Mouse (Mus musculus) embryonic stem cell, embryonic (primary cell): ENCODE measurements at regions not wholly inside any gene's neighbourhood (a gene's known extent, or its start where the extent isn't known, plus 50 kb on each side); places are given as distances from the start of the nearest gene placed in this dataset.

Source experiments
- CTCF ChIA-PET, 4 experiments: fragments of 300-600 bp in 2 of 4; fragments of 350-600 bp in 2 of 4; sonication (Branson Sonifier 250); formaldehyde crosslinking; loops; one replicate each; lab custom pipeline; 2022; ENCODE audit warnings: inconsistent platforms in 2 of 4; lab: Charles Lee
- POLR2A ChIA-PET, 4 experiments: fragments of 300-600 bp in 2 of 4; fragments of 350-600 bp in 2 of 4; sonication (Branson Sonifier 250); formaldehyde crosslinking; loops; one replicate each; lab custom pipeline; 2022; ENCODE audit warnings: antibody characterized with exemption in 4 of 4, inconsistent platforms in 1 of 4; lab: Charles Lee

DNA sequence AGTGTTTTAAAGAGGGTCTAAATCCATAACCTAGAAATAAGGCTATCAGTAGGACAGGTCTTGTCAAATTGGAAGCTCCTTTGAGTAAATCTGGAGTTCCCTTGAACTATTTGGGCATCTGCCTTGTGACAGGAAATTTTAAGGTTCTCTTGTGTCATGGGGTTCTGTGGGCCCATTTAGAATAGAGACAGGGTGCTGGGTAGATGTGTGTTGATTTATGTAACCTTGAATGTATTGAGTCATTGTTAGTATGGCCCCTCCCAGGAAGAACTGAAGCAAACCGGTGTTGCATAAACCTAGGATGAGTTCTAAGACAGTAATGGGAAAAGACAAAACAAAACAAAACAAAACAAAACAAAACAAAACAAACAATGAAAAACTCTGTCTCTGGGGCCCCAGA, 1404.6 kb upstream of the Lrrc6 start:
- ChIA-PET POLR2A (interaction anchor here in 1 of 4 experiments (0.6 kb wide), 1 partner anchor 1002 kb away, joined by 3 read pairs; no protein-coding TSS in a partner anchor), CTCF (no interaction called here)

DNA sequence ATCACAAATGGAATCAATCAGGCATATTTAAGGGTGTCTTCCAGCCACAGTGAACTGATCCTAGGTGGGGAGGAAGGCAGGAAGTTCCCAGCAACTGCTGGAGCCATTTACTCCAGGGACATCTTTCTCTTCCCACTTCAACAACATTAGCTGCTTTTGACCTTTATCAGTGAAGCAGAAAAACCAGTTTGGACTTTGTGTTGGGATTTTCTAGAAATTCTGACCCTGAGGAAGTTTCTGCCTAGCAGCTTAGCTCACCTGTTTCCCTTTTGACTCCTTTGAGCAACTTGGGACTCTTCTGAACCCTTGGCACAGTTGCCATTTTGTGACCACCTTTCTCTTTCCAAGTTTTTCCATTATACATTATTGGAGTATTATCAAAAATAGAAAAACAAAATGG, 1403.9 kb upstream of the Lrrc6 start:
- ChIA-PET CTCF (no interaction called here), POLR2A (interaction anchor here in 1 of 4 experiments (0.6 kb wide), 1 partner anchor 1003 kb away, joined by 3 read pairs; no protein-coding TSS in a partner anchor)

DNA sequence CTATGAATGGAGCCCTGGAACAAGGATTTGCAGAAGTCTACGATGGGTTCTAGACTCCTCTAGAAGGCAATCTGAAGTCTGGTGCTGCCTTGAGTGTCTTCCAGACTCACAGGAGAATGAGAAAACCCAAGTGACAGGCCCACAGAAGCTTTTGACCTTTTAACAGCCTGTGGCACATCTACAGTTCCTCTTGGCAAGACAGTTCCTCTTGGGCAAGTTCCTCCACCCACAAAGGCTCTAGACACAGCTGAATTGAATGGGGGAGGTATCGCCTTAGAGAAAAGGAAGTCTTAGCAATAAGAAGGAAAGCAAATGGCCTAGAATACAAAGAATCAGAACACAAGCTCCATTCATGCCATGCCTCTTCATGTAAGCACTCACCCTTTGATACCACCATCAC, 1402.3 kb upstream of the Lrrc6 start:
- CTCF ChIA-PET: no interaction called here
- POLR2A ChIA-PET: no interaction called here

DNA sequence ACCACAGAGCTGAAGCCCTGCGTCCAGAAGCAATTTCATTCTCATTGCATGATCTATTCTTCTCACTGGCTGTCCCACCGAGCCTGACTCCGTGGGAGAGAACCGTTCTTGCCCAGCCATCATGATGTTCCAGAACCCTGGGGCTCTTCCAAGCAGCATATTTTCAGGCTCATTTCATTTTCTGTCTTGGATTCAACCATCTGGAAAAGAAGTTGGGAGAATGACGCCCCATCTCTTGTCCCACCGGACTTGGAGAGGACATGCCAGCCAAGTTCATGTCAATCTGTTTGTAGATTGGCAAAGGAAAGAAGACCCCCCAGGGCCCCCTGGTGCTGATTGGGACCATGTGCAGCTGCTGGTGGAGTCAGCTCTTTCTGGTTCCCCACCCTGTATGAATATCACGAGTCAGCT, 1400.5 kb upstream of the Lrrc6 start:
- CTCF ChIA-PET: no interaction called here
- POLR2A ChIA-PET: no interaction called here

DNA sequence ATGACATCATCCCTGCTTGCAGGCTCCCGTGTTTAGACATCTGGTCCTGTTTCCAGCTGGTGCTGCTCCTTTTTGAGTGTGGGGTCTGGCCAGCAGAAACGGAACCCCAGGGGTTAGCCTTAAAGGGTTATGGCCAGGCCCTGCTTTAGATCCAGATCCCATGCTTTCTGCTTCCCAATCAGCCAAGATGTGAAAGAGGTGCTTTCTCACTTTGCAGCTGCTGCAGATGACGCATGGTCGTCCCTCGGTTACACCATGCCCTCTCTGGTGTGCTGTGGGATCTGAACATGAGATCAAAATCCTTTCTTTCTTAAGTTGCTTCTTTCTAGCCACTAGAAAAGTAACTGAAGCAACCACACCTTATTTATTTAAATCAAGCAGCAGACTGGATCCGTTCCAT, 1399.1 kb upstream of the Lrrc6 start:
- CTCF ChIA-PET: interaction anchor here in 1 of 4 experiments (0.5 kb wide), 1 partner anchor 337 kb away, joined by 6 read pairs; no protein-coding TSS in a partner anchor

DNA sequence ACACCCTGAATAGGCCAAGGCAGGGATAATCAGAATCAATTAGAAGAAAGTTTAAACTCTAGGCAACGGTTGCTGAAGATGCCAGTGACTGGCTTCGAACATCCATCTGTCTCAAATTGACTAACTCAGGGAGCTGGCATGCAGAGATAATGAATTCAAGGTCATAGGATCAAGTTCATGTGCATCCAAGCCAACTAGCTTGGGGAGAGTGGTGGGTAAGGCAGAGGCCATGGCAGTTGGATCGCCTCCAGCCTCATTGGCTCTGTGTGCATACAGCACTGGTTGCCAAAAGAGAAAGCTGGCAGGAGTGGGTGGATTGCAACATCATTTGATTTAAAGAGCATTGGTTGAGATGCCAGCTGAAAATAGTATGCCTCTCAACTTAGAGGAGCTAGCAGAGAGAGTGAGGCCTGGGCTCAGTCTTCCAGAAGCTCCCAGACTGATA, 1398.3 kb upstream of the Lrrc6 start:
- ChIA-PET CTCF (no interaction called here), POLR2A (no interaction called here)

More for the DNA sequence above, 1399.1 kb upstream of the Lrrc6 start:
- POLR2A ChIA-PET: interaction anchor here in 1 of 4 experiments (0.6 kb wide), 1 partner anchor 34 kb away, joined by 5 read pairs; no protein-coding TSS in a partner anchor

DNA sequence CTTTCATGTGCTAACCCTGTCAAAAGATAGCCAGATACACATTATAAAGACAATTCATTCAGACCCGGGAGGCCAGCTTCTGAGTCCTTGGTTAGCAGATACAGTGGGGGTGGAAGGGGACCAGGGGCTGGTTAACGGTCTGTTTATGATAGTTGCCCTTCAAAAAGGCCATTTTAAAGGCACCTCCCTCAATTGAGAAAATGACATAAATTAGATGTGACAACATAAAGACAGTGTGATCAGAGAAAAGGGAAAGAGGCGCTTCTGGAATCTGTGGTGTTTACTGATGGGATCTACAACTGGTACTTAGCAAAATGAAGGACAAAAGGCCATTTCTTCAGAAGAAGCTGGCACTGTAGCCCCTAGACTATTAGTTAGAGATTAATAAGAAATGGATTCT, 1391.4 kb upstream of the Lrrc6 start:
- ChIA-PET CTCF (no interaction called here), POLR2A (no interaction called here)

DNA sequence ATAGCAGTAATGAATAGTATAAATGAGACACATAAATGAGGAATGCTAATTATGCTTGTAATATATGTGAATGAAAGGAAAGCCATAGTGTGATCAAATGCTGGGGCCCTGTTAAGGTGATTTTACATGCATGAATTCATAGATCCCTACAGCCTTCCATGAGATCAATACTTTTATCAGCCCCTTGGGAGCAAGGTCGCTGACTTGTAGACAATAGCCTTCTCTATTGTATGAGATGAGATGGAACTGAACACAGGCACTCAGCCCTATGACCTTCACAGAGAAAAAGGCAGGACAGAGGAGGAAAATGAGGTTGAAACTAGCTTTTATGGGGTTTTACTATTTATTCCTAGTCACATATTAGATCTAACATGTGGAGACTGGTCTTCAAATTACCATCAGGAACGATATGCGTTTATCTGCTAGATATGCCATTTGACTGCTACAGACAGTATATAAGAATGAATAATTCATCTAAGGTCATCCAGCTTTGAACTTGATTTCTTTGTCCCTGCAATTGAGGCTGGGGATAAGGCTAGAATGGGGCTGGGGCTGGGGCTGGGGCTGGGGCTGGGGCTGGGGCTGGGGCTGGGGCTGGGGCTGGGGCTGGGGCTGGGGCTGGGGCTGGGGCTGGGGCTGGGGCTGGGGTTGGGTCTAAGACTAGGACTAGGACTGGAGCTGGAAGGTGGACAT, 1390.0 kb upstream of the Lrrc6 start:
- ChIA-PET POLR2A (no interaction called here), CTCF (no interaction called here)

DNA sequence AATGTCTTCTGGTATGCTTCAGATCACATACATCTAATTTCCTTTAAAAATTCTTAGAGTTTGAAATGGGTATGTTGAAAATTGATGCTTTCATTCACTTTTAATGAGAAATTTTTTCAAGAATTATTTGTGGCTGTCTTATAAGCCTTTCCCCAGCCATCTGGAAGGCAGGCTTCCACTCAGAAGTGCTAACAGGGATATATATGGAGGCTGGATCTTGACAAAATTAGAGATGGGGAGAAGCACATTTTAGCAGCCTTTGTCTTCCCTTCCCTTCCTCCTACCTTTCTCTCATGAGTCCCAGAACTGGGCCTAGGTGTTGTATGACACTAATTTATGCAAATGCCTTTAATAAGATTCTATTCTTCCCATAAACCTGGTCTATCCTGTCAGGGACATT, 1387.8 kb upstream of the Lrrc6 start:
- CTCF ChIA-PET: no interaction called here
- POLR2A ChIA-PET: no interaction called here

DNA sequence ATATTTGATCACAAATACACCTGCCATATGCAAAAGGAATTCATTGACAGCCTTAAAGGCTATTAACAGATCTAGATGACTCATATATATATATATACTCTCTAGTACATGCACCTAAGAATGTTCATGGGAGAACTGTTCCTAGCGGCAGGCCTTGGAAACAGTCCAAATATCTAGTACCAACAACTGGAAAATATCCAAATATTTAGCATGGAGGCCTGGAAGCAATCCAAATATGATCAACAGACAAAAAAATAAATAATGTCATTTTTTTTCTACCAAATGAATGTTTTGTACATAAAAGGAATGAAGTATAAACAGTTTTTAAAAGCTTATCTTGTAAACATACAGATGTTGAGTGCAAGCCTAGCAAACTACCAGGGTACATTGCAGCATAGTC, 1354.6 kb upstream of the Lrrc6 start:
- POLR2A ChIA-PET: no interaction called here
- CTCF ChIA-PET: no interaction called here

DNA sequence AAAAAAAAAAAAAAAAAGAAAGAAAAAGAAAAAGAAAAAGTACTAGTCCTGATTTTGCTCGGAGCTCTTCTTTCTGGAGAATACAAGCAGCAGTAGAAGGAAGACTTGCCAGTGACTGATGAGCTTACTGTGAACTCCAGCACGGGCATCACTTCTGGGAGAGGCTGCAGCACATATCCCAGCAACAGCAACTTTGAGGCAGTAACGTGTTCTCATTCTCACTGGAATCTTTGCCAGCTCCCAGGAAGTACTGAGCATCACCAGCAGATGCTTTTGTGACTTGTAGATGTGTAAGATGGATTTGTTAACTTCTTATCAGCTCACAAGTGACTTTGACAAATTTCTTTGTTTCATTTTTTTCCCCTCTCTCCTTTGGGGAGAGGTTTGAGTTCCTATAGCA, 1349.4 kb upstream of the Lrrc6 start:
- POLR2A ChIA-PET: interaction anchor here in 2 of 4 experiments (0.7 to 0.8 kb wide), 2 partner anchors 94 to 408 kb away, joined by 4 to 6 read pairs; no protein-coding TSS in a partner anchor
- CTCF ChIA-PET: no interaction called here

DNA sequence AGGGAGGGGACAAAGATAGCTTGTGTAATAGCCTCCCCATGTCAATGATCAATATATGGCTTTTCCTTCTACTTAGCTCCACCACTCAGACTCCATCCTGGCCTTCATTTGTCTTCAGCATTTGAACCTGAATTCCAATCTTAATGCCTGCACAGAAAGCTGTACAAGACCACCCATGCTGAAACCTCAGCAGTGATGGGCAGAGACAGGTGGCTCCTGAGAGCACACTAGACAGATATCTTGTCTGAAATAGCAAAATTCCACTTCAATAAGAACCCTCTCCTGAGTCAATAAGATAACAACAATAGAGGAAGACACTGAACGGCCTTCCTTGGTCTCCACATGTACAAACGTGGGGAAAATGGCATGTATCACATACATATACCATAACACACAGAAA, 1345.0 kb upstream of the Lrrc6 start:
- POLR2A ChIA-PET: no interaction called here
- CTCF ChIA-PET: no interaction called here

DNA sequence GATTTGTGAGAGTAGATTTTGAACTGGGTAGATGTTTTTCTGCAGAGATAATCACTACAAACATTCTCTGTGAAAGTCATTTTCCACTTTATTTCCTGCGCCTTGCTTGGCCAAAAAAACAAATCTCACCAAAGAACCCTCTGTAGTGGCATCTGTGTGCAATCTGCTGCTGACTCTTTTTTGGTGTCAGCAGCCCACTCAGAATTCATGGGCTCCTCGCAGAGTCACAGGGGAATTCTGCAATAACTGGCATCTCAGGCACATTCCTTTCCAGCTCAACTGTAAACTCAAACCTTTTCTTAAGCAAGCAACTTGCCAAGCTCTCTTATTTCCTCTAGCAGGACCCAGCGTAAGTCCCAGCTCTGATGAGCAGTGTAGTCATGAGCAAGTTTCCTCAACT, 1340.0 kb upstream of the Lrrc6 start:
- CTCF ChIA-PET: no interaction called here
- POLR2A ChIA-PET: no interaction called here

DNA sequence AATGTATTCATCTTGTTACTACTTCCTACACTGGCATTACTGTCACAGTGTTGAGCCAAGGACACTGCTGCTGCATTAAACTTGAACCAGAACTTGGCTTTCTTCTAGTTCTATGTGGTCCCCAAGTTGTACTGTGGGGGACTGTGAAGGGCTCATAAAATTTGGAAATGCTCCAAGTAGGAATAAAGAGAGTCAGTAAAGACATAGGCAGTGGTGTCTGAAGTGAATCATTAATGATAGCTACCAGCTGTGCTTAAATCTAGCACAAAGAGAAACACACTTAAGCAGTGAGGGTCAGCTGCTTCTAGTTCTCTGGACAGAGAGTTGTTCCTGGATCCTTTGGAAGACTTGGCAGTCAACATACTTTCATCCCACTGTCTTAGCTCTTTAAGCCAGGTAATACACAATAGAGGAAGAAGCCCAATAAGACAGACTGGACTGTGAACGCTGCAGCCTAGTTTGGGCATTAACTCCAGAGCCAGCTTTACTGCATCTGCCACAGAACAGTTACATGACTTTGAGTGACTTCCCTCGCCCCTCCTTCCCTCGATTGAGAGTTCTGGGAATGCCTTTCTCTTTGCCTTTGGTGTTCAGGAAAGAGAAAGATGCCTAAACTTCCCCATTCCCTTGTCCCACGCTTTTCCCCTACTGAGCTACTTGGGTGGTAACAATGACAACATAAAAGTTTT, 1325.2 kb upstream of the Lrrc6 start:
- CTCF ChIA-PET: no interaction called here
- POLR2A ChIA-PET: no interaction called here

DNA sequence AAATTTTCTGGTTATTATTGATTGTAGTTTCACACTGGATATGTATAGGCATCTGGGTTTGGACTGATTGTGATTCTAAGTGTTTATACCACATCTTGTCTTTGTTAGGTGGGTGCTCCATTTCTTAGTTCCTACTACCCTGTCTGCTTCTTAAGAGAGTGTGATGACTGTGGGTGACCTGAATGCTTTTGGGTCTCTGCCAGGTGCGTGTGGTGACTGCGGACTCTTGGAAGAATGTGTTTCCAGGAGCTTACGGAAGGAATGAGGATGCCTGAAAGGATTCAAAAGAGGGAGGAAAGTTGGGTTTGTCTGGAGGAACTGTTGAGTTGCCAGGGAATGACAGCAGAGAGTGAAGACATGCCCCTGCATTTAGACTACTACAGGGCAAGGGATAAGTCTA, 1322.5 kb upstream of the Lrrc6 start:
- POLR2A ChIA-PET: no interaction called here
- CTCF ChIA-PET: interaction anchor here in 1 of 4 experiments (0.6 kb wide), 1 partner anchor 70 kb away, joined by 5 read pairs; no protein-coding TSS in a partner anchor

DNA sequence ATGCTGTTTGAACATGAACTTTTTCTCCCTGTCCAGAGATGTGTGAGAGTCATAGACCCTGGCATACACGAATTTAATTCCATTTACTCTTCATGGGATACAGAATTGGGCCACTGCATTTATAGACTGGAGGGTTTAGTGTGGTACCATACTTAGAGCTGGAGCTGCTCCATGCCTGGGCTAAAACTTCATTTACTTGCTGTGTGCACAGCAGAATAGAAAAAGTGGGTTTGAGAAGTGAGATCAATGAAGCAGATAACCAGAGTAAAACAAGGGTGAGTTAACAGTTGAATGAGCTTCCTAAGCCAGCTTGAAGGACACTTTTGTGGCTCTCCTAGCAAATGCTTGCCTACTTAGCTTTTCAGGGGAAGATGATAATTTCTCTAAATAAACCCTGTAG, 1299.2 kb upstream of the Lrrc6 start:
- POLR2A ChIA-PET: no interaction called here
- CTCF ChIA-PET: no interaction called here

DNA sequence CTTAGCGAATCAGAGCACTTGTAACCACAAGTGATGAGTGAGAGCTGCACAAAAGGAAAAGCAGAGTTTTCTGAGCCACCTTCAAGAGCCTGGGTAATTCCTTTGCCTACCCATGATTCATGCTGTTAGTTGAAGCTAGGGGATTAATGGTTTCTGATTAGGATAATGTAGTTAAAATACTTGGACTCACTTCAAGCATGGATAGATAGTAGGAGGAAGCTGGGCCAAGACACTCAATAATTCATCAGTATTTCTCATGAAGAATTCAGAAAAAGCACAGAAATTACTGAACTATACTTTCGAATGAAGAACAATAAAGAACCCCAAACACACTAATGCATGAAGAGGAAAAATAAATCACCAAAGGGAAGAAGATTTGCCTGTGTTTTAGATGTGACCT, 1294.9 kb upstream of the Lrrc6 start:
- CTCF ChIA-PET: interaction anchor here in 1 of 4 experiments (0.7 kb wide), 1 partner anchor 1108 kb away, joined by 10 read pairs; no protein-coding TSS in a partner anchor
- POLR2A ChIA-PET: no interaction called here

DNA sequence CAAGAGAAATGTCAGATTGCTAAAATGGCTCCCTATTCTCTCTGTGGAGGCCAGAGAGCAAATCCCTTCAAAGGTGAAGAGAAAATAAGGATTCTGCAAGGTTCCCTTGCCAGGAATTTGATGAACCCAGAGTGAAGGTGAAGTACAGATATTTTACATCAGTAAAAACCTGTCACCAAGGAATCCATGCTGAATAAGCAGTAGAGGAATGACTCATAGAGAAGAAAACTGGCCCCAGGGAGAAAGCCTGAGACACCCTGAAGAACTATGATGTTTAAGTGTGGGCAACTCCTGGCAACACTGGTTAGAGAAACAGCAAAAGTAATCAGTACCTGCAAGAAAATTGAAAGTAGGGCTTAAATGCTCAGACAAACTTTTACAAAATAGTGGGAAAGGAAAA, 1292.1 kb upstream of the Lrrc6 start:
- ChIA-PET POLR2A (no interaction called here), CTCF (no interaction called here)

DNA sequence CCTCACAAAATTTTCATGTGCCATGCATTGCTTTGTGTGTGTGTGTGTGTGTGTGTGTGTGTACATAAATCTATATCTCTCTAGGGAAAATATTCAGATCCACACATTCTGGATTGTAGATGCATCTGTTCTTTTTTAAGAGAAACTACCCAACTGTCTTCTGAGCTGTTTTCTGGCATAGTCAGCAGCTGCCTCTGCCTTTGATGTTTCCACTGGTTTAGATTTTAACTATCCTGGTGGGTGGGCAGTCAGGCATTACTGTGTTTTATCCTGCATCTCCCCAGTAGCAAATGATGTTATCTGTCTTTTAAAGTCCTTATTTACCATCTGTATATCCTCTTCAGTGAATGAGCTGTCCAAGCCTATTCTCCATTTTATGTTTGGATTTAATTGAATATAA, 1287.9 kb upstream of the Lrrc6 start:
- ChIA-PET POLR2A (no interaction called here), CTCF (no interaction called here)

DNA sequence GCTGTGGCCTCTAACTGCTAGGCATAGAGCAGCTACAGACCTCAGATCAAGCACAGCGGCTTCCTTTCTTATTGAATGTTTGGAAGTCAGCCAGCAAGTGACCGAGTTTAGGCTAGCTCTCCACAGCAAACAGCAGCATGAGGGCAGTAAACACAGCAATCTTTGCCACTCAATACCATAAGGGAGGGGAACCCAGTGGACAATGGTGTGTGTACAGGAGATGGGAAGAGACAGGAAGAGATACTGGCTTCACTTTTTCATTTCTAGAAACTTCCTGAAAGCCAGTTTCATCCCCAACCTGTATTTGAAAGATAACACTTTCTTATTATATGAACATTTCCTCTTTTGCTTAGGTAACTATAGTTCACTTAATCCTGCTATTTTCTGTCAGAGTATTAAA, 1284.9 kb upstream of the Lrrc6 start:
- POLR2A ChIA-PET: interaction anchor here in 1 of 4 experiments (0.7 kb wide), 2 partner anchors 226 to 616 kb away, joined by 3 to 4 read pairs; no protein-coding TSS in a partner anchor
- CTCF ChIA-PET: no interaction called here

DNA sequence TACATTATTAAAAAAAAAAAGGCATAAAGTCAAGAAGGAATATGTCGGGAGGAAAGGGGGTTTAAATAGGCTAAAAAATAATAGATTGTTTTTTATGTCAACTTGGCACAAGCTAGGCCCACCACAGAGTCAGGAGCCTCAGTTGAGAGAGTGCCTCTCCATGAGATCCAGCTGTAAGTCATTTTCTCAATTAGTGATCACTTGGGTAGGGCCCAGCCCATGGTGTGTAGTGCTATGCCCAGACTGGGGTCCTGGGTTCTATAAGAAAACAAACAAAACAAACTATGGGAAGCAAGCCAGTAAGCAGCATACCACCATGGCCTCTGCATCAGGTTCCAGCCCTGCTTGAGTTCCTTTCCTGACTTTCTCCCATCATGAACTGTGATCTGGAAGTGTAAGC, 1283.0 kb upstream of the Lrrc6 start:
- ChIA-PET CTCF (no interaction called here), POLR2A (no interaction called here)
